Mouse (Mus musculus) c-Kit-positive CD71-positive TER-119-positive erythroid progenitor cells, embryonic 14.5 days (primary cell): ENCODE results near the gene Nemp1.
"Not testable (repeated sequence)": the region's sequence is repeated elsewhere in the genome, so short reads cannot be mapped to it uniquely, and the experiment has no call there.

ENCODE experiments used
- DNase-seq: peaks from one replicate; pipeline ENCODE4 v3.0.0-alpha.2; 2013; ENCODE audit warnings: low spot score

Nemp1 gene

DNA sequence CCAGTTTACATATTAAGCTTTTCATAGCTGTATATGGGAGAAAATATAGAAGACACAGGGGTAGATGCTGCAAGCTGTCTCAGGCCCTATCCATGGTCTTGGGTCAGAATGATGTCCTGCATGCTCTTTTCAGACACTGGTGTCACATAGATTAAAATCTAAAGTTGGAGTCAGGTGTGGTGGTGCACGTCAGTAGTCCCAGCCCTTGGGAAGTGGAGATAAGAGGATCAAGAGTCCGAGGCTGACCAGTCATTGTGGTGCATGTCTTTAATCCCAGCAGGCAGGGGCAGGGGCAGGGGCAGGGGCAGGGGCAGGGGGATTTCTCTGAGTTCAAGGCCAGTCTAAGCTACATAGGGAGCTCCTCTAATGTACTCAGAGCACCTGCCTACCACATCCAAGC, 20.9 kb upstream of the Nemp1 start:
- DNase-seq = no peak

DNA sequence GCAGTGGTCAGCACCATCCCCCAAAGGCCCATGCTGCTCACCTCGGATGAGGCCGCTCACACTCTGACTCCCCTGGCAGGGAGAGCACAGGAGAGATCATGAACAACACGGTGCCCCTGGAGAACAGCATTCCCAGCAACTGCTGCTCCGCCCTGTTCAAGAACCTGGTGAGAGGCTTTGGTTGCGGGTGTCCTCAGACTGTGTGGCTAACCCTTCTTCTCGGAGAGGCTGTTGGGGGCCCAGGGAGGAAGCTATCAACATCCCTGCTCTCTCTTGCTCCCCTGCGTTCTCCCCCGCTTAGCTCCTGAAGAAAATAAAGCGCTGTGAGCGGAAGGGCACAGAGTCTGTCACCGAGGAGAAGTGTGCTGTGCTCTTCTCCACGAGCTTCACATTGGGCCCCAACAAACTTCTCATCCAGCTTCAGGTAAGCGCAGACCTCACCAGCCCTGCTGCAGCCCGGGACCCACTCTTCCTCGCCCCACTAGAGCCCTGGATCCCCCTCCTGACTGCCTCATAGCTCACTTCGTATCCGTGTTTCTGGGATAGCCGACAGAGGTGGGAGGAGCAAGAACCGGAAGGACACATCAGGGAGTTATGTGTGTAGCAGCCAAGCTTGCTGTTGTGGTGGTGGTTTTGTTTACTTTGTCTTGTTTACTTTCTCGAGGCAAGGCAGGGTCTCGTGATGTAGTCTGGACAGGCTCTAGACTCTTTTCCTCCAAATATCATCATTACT, 13.6 kb upstream of the Nemp1 start:
- DNase-seq = no peak

DNA sequence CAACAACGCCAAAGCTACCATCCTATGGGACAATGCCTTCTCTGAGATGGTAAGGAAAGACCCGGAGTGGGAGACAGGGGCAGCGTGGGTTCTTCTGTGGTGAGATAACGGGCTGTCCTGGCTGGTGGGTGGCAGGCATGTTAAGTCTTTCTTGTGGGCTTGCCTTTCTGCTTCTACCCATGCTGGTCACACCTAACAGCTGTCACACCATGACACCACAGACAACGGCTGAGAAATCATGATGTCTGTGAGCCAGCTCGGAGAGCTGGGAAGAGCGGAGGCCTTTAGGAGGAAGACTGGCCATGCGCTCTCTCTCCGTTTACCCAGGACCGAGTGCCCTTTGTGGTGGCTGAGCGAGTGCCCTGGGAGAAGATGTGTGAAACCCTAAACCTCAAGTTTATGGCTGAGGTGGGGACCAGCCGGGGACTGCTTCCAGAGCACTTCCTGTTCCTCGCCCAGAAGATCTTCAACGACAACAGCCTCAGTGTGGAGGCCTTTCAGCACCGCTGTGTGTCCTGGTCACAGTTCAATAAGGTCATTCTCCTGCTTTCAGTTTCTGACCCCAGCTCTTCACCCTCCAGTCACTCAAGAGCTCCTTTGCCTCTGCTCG, 11.6 kb upstream of the Nemp1 start:
- DNase-seq = no peak

DNA sequence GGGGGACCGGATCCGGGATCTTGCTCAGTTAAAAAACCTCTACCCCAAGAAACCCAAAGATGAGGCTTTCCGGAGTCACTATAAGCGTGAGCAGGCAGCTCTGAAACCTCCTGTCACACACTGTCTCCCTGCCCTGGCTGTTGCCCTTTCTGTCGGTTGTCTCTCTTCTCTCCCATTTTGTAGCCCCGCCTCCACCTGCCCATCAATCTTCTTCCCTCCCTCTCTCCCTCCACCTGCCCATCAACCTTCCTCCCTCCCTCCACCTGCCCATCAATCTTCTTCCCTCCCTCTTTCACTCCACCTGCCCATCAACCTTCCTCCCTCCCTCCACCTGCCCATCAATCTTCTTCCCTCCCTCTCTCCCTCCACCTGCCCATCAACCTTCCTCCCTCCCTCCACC, 9.1 kb upstream of the Nemp1 start:
- not testable (repeated sequence) for DNase-seq

DNA sequence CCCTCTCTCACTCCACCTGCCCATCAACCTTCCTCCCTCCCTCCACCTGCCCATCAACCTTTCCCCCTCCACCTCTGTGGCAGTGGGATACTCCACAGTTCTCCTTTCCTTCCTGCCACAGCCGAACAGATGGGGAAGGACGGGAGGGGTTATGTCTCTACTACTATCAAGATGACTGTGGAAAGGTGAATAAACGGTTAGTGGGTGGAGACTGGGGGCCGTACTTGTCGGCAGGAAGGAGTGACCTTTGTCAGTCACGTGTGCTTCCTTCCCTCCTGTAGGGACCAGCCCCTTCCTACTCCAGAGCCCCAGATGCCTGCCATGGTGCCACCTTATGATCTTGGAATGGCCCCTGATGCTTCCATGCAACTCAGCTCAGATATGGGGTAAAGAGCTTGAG, 8.6 kb upstream of the Nemp1 start:
- DNase-seq = no peak

DNA sequence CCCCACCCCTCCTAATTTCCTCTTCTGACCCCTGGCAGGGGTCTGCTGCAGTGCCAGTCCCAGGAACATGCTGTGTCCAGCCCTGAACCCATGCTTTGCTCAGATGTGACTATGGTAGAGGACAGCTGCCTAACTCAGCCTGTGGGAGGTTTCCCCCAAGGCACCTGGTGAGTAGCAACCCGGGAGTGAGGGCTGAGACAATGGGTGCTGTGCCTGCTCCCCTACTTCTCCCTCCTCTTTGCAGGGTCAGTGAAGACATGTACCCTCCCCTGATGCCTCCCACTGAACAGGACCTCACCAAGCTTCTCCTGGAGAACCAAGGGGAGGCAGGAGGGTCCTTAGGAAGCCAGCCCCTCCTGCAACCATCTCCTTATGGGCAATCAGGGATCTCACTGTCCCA, 7.2 kb upstream of the Nemp1 start:
- DNase-seq = no peak

DNA sequence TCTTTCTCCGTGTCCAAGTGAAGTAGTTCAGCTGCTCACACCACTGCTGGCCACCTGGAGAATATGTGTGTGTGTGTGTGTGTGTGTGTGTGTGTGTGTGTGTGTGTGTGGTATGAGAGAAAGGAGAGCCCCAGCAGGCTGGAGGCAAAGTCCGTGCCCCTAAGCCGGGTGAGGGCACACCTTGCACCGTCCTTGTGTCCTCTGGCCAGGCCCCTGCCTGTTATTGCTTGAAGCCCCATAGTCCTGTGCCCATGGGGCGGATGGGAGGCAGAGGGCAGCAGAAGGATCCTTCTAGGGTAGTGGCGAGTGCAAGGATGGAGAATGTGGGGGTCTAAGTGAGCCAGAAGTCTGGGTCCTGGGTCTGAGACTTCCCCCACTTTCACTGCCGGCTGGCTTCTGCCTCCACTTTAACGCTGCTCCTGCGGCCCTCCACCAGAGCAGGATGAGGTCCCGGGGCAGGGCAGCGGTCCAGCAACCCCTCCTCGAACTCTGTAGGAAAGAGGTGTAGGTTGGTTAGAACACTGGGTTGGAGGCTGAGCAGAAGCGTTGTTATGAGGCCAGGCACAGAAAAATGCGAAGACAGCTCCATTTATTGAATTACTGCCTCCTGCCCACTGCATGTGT, 5.3 kb upstream of the Nemp1 start:
- DNase-seq = no peak

DNA sequence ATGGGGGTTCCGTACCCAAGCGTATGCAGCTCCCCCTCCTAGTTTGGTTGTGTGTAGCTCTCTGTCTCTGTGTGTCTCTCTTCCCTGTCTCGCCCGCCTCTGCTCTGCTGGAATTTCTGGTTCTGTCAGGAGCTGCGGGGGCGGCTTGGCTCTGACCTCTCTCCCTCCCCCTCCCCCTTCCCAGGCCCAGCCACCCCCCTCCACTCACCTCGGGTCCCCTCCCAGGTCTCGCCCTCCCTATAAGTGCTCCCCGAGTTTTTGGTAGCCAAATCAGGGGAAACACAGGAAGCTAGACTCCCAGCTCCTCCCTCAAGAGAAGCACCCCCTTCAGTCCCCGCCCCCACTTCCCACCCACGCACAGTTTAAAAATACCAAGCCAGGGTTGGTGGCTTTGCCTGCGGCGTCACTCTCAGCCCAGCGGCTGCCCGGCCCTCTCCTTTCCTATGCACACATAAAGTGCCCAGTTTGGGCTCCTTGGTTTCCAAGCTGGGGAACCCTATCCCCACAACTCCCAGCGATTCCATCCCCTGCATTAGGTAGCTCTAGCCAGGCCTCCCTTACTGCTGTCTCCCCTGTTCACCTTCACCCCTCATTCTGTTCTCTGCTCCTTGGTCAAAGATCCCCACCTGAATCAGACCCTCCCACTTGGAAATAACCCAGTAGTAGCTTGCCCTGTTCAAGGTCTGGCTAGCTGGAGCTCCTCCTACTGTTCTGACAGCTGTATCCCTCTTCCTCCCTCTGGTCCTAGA, 4.6 kb upstream of the Nemp1 start:
- peak; percentile 48 for DNase-seq

DNA sequence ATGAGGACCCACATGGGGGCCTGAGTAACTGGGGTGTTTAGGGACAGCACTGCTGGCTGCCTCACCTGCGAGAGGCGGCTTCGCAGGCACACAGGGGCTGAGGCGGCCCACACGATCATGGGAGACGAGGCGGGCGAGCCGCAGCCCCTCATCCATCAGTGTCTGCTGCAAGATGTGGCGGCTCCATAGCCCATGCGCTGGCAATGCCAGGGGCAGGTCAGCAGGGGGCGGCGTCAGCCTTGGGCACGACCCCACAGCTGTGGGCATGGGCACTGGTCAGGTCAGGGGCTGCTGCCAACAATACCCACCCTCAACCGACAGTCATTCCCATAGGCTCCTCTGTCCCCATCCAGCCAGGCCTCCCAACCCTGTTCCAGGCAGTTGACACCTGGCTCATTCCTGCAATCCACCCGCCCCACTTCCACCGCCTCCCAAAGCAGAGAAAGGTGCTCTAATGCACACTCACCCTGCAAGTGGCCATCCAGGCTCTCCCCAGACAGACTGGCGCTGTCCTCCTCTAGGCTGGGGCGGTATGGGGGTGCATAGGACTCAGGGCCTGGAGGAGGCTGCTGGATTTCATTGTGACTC, 3.9 kb upstream of the Nemp1 start:
- no peak for DNase-seq

DNA sequence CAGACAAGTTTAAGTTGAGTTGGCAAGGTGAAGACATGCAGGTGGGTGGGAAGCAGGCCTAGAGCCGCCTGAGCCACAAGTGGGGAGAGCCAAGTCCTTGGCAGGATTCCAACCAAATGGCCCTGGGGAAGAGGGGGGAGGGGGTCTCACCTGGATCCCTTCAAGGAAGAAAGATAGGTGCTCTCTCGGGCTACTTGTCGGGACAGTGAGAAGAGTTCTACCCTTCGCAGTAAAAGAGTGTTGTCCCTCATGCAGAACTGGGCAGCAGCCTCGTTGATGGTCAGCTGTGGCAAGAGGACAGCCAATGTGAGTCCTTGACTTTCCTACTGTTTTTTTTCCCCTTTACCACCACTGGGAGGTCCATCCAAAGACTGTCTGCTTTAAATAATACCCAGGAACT, 3.1 kb upstream of the Nemp1 start:
- no peak for DNase-seq

DNA sequence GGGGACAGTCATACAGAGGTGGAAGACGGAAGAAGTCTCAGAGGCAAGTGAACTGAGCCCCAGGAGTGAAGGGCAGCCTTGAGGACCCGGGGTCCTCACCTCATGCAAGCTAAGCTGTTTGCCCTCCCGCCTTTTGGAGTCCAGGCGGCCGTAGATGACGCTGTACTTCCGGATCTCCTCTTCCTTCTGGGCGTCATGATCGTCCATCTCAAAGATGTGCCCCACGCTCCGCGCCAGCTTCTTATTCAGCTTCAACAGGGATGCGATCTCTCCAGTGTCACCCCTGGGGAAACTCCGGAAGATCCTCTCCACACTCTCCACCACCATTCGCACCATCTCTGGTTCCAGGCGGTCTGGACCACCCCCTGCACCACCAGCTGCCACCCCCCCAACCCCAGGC, 2.5 kb upstream of the Nemp1 start:
- DNase-seq = no peak

DNA sequence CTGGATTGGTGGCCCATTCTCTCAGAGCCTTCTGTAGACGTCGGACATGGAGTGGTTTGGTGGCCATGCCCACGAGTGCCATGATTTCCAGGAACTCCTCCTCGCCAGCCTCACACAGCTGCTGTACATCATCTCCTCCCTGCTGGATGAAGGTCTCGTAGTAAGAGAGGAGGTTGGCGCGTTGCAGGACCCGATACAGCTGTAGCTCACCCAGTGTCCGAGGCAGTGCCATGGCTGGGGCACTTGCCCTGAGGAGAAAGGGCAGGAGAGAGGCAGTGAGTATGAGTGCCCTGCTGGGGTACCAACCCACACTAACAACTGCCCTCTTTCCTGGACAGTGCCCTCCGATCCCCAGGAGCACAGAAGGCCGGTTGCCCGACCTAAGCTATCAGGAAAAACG, 1.8 kb upstream of the Nemp1 start:
- no peak for DNase-seq

DNA sequence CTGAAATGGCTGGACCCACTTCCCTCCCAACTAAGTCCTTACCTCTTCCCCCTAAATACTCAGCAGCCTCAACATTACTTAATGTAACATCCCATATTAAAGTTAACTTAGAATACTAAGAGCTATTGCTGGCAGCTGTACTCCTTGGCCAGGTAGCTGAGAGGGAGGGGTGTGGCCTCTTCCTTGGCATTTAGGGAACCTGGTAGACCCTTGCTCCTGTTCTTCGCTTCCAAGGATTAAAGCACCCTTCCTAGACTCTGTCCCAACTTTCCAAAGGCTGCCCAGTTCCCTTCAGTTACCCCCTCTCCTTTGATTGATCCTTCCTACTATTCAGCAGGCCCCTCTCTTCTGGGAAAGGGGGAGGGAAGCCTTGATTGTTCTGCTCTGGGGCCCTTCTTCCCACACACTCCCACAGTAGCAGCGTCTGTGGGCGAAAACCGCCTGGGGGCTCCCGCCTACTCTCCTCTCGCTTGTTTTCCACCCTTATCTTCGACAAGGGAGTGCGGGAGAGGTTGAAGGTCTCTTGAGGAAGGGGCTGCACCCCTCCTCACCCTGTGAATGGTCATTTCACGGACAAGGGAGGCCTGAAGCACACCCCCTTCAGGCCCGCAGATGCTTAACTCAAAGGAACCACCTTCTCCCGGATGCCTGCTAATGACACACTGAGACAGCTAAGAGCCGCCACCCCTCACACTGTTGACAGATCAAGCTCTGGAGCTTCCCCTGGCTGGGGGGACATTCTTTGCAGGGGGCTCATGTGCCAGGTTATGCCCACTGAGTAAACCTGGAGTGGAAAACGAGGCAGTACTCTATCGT, 1.1 kb upstream of the Nemp1 start:
- no peak for DNase-seq

DNA sequence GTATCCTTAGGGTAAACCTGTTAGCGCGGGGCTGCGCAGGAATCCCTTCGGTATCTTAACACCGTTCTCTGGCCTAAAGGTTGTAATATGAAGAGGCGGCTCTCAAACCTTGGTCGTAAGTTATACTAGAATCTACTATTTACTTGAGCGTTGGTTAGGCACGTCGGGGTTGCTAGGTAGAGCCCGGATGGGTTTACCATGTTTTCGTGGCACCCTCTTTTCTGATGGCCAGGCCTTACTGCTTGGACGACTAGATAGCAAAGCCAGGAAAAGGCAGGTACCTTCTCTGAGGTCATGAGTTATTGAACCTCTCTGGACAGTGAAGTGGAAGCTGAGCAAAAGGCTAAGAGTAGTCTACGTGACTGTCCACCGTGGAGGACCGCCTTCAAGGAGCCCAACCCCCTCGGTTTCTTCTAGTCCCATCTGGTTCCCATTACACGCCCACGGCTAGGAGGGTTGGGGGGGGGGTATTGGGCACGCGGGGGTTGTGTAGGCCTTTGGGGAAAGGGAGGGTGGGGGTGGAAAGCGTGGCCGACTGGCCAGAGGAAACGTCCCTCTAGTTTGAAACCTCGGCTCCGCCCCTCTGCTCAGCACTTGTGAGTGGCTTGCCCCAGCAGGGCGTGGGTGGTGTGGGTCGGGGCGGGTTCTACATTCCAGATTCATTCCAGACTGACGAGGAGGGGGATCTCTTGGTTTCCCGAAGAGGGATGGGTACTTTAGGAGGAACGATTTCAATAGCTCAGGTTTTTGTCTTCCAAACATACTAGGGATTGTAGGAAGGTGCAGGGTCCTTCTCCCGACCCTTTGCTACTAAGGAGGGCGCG, 780 bp downstream of the Nemp1 start:
- no peak for DNase-seq

DNA sequence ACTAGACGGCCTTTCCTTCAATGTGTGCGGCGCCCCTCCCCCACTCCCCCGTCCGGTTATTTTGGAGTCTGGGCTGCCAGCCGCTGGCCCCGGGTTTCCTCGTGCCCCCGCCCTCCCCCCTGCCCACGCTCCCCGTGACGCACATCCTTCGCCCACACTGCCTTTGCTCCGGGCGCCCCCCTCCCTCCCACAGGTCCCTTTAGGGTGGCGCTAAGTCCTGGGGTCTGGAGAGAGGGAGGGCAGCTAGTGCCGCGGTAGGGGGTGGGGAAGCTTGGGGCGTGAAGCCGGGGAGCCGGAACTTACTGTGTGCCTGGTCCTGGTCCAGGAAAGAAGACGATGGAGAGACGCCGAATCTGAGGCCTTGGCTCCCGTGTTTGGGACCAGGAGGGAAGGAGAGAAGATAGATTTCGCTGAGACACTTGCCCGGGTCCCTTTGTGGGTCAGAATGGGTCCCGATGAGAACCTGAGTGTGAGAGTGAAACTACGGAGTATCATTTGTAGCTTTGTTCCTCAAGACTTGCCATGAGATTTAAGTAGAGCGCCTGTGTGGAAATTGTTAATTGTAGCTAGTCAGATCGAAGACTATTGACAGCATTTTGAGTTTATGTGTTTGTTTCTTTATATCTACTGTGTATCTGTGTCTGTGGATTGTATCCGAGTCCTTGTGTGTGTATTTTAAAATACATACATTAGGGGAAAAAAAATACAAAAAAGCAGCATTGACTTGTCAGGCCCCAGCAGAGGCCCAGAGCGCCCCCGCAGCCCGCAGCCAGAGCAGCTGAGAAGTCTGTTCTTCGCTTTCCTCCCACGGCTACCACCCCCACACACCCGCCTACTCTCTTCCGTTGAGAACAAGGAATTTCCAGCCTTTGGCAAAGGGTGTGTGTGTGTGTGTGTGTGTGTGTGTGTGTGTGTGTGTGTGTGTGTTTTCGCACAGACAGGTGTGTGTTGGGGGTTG, 1.7 kb downstream of the Nemp1 start, which contains the start of gene Nab2:
TSS of gene Nab2 (minus strand) at position 476 of the 958 bp plus-strand sequence.
- DNase-seq = peak; percentile 49

DNA sequence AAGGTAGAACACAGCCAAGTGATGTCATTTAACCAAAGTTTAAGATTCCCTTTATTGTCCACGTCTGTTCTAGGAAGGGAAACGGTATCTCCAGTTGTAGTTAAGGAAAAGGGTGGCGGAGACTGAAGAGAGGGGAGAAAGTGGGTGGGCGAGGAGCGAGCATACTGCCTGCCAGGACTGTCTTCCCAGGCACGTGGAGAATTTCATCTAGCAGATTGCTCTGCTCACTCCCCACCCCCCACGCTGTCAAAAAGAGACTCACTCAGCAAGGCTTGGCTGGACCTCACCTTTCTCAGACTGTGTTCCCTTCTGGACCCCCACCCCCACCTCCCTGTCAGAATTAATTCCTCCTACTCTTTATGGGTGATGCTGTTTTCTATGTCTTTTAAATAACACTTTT, 2.5 kb downstream of the Nemp1 start:
- no peak for DNase-seq

DNA sequence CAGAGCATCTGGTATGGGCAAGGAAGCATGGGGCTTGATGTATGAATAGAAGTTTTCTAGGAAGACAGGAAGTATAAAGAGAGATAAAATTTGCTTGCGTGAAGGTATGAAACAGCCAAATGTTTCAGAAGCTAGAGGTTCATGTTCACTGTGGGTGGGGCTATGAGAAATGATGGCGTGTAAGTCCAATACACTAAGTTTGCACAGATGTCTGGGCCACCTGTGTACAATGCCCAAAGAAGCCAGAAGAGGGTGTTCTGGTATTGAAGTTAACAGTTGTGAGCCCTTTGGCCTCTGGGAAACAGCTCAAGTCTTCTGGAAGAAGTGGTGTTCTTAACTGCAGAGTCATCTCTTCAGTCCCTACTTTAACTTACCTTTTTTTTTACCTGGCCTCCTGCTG, 3.5 kb downstream of the Nemp1 start:
- no peak for DNase-seq

DNA sequence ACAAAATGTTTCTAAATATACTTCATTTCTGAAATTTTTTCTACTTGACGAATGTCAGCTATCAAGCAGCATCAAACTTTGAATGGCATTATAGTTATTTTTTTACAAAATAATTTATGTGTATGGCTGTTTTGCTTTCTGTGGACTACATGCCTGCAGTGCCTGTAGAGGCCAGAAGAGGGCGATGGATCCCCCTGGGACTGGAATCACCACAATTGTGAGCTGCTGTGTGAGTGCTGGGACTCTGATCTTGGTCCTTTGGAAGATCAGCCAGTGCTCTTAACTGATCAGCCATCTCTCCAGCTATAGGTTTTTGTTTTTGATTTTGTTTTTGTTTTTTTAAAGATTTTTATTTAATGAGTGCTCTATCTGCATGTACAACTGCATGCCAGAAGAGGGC, 4.6 kb downstream of the Nemp1 start:
- no peak for DNase-seq

DNA sequence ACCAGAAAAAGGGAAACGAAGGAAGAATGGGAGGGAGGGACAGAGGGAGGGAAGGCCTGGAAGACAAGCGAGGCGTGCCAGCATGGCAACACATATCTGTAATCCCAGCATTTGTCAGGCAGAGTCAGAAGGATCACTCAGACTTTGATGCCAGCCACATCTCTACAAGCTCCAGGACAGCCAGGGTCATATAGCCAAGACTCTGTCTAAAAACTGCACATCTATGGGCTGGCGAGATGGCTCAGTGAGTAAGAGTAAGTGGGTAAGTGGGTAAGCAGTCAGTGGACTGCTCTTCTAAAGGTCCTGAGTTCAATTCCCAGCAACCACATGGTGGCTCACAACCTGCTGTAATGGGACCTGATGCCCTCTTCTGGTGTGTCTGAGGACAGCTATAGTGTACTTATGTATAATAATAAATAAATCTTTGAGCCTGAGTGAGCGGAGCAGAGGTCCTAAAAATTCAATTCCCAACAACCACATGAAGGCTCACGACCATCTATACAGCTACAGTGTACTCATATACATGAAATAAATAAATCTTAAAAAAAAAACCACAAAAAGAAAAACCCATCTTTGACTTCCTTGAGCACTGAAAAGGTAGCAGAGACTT, 7.5 kb downstream of the Nemp1 start:
- no peak for DNase-seq
